Mouse (Mus musculus) common myeloid progenitor, adult 5-6 weeks (primary cell): ENCODE measurements around the gene Dqx1. TPM values are rescaled to one million over a fixed set of nuclear protein-coding genes. Genes with fewer than 3 reads are reported as not detected.

Source experiments
- ATAC-seq: replicated peaks from 2 replicates; pipeline ENCODE4 v1.8.0; 2016; ENCODE audit warnings: low read depth, mild to moderate bottlenecking, moderate TSS enrichment, inconsistent platforms; ENCODE audit not compliant: poor library complexity, severe bottlenecking
- total RNA-seq: library from RNA; stranded (forward); fragments of 200-1000, 187-1606 nt; gene quantifications from 2 replicates; pipeline ENCODE4 v1.2.3, GENCODE M21; 2017

Dqx1 gene
- total RNA-seq, result 0.78 TPM in 1 of 2 replicates, not detected in the other

- ATAC-seq, result no peak
These were observed at the start of gene Dqx1 for GRCm38 (mm10) chr6:83057790-83058189. TSS of gene Dqx1 (plus strand) at chr6:83057844.

DNA sequence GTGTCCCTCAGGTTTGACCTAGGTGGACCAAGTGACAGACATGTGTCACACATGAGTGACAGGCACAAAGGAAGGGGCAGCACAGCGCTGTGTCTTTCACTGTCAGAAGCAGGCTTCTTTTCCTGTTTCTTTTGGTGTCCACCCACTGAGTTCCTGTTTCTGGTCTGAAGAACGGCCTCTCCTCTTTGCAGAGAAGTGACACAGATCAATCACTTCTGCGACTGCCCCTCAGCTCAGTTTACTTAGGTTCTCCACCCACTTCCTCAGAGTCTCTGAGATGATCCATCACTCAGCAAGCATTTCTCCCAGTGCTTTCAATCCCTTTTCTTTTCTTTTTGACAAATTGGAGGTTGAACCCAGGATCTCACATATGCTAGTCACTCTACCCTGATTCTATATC lies 49.0 kb upstream of the Dqx1 start:
- peak; percentile 13; the same call in 1 of the 2 replicates for ATAC-seq

GRCm38 (mm10) chr6:83010010-83010409 lies 47.6 kb upstream of the Dqx1 start:
- ATAC-seq, result peak; percentile 35

DNA sequence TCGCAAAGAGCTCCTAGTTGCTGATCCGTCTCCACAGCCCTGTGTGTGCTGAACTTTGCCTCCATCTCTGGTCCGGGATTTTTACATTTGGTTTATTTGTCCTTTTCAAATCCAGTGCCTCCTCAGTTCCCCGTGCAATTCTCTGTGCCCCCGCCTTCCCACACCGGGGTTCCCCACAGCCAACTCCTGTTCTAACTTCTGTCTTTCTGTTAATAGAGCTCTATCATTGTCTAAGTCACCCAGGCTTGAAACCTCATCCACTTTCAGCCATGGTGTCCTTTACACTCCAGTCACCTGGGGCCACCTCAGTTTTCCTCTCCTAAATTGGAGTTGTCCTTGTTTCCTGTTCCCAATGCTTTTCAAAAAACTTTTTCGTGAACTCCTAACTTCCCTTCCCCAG lies 46.4 kb upstream of the Dqx1 start:
- ATAC-seq, result no peak

DNA sequence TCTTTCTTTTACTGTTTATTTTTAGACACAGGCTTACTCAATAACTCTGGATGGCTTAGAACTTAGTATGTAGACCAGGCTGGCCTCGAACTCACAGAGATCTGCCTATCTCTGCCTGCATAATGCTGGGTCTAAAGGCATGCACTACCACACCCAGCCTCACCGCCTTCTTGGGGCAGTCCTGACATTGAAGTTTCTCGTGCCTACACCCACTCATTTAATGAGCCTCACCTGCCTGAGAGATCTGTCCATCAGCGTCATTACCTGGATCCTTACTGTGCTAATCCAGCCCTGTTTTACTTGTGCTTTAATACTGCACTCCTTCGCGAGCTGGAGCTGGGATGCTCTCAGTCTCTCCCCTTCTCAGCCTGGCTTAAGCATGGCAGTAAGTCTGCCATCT lies 45.9 kb upstream of the Dqx1 start:
- ATAC-seq, result no peak

GRCm38 (mm10) chr6:83013444-83013843 lies 44.2 kb upstream of the Dqx1 start:
- ATAC-seq, result peak; percentile 61

GRCm38 (mm10) chr6:83014482-83015466 lies 42.9 kb upstream of the Dqx1 start:
- ATAC-seq, result peak; percentile 67

GRCm38 (mm10) chr6:83015749-83016148 lies 41.9 kb upstream of the Dqx1 start:
- ATAC-seq, result no peak

DNA sequence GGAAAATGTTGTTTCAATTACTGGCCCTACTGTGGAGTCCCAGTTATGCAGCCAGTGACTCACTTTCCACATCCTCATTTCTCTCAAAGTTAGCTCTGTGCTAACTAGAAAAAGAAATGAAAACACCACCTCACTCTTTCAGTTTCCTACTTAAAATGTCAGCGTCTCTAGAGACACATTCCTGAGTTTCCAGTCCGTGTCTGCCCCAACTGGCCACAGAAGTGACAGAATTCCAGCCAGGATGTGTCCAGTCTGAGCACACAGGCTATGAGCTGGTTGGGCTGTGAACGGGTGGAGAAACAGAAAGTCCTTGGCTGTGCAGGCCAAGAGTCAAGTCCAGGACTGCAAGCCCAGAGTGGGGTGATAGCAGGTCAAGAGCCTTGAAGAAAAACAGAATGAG lies 40.5 kb upstream of the Dqx1 start:
- no peak for ATAC-seq

DNA sequence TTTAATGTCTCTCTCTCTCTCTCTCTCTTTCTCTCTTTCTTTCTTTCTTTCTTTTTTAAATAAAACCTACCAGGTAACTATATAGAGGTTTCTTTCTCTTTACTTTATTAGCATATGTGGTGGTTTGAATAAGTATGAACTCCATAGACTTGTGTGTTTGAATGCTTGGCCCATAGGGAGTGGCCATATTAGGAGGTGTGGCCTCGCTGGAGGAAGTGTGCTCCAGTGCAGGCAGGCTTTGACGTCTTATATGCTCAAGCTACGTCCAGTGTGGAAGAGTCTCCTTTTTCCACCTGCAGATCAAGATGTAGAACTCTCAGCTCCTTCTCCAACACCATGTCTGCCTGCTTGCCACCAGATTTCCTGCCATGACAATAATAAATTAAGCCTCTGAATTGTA lies 38.6 kb upstream of the Dqx1 start:
- no peak for ATAC-seq

- ATAC-seq, result peak; percentile 71
These were observed 37.5 kb upstream of the Dqx1 start for GRCm38 (mm10) chr6:83020121-83020520.

GRCm38 (mm10) chr6:83020836-83021593 lies 36.6 kb upstream of the Dqx1 start:
- no peak for ATAC-seq

GRCm38 (mm10) chr6:83023008-83023407 lies 34.6 kb upstream of the Dqx1 start:
- ATAC-seq, result no peak

GRCm38 (mm10) chr6:83023786-83024185 lies 33.9 kb upstream of the Dqx1 start:
- no peak for ATAC-seq

- ATAC-seq, result no peak
These were observed 33.2 kb upstream of the Dqx1 start for GRCm38 (mm10) chr6:83024421-83024820.

DNA sequence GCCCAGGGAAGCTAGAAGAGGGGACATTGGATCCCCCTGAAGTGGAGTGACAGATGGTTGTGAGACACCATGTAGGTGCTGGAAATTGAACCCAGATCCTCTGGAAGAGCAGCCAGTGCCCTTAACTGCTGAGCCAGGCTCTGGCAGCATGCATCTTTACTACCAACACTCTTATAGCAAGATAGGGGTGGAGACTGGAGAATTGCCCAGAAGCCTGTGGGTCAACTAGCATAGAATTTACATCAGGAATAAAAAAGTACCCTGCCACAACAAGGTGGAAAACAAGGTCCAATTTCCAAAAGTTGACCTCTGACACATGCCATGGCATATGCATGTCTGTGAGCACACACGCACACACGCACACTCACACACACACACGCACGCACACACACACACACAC lies 32.4 kb upstream of the Dqx1 start:
- ATAC-seq, result no peak

- 0 out of 2 replicates have a peak, but pooled peaks have one; percentile 4 for ATAC-seq
These were observed 30.4 kb upstream of the Dqx1 start for GRCm38 (mm10) chr6:83027293-83027692.

DNA sequence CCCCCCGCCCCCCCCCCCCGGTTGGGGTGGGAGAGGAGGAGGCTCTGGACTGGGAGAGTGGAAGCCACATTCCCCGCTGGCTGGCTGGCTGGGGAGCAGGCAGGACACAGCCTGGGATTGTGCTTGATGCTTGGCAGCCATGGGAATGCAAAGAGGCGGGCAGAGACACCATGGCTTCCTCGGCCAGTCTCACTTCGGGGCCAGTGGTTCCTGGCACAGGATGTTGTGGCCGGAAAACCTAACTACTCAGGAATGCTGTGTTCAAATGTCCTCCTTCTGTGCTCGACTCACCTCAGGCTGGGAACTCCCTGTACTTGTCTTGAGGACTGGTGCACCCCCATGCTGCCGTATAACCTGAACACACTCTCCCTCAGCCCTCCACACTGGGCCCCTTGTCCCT lies 29.9 kb upstream of the Dqx1 start:
- no peak for ATAC-seq

DNA sequence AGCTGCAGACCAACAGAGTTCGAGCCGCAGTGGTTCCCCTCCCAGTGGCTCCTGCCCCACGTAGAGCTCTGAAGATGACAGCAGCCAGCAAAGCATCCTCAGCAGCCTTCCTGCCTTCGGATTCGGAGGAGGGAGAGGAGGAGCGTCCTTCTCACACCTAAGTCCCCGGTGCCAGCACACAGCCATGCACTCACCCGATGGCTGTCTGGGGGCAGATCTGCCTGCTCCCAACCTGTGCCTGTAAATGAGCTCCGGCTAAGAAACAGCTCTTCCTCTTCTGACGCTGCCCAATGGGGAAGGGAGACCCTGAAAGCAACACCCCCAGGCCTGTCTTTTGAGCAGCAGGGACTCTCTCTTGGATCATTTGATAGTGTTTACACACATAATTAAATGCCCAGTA lies 27.9 kb upstream of the Dqx1 start:
- no peak for ATAC-seq

GRCm38 (mm10) chr6:83031111-83031510 lies 26.5 kb upstream of the Dqx1 start:
- ATAC-seq, result no peak
